Mouse (Mus musculus): ENCODE measurements around the gene Tbc1d8.

DNA sequence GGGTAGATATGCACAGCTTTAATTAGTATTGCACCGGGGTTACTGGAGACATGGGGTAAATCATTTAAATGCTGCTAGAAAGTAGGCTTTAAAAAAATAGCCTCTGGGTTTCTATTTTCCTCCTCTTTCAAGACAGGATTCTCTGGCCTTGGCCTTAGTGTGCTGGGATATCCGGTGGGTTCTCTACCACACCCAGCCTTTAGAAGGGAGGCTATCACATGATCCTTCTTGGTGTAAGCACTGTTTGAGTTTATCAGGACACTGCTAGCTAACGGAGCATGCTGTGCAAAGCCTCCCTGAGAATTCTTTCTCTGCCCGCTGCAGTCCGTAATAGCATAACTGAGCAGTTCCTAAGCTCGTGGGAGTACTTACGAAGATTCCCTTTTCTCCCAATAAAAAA lies 129.1 kb downstream of the Tbc1d8 start:
- TF ChIP-seq POLR2A (IDR thresholded peaks at IDR 0.05; ENCODE audit: insufficient read length, low read depth) (no peak), CEBPB (IDR thresholded peaks at IDR 0.05; ENCODE audit: insufficient read depth, poor library complexity, severe bottlenecking) (no peak), TCF12 (IDR thresholded peaks at IDR 0.05; ENCODE audit: insufficient read depth, poor library complexity, severe bottlenecking) (no peak), MYOD1 (IDR thresholded peaks at IDR 0.05; ENCODE audit: control insufficient read depth in 1 of 3, insufficient read length in 2 of 3, low read depth in 2 of 3) (no peak), E2F4 (IDR thresholded peaks at IDR 0.05; ENCODE audit: insufficient read depth) (no peak), MAX (IDR thresholded peaks at IDR 0.05; ENCODE audit: low read depth) (no peak), POLR2AphosphoS2 (IDR thresholded peaks at IDR 0.05; ENCODE audit: insufficient read length, low read depth) (no peak)

Data from myocyte (in vitro differentiated cells).